ENCODE assay signal across 8 mouse cellular contexts in the genomic region with DNA sequence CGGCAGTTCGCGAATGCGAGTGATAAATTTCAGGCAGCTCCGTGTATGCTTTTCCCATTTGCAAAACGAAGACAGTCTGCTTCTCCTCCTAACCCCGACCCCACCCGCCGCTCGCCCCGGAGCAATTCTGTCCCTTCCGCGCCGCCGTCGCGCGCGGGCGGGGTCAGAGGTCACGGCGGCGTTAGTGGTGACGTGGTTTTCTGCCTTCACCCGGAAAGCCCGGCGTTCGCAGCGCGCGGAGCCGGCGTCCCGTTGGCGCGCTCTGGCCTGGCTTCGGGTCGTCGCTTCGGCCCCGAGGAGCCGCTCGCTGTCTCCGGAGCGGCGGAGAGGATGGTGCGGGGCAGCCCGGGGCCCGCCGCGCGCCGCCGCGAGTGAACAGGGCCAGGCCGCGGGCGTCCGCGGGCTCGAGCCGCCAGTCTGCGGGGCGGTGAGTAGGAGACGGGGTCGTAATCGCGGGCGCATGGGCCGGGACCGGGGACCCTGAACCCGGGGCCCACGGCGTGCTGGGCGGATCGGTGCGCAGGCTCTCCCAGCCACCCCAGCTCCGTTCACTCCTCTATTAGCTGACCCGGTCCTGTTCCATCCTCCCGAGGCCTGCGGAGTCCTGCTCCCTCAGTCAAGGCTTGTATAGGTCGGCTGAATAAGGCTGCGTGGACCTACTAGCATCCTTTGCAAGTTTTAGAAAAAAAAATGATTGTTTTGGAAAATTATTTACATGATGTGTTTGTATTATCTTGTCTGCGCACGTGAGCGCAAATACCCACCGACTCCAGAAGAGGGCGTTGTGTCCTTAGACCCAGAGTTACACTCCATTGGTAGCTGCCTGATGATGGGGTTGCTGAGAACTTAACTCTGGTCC. TPM values are rescaled to one million over a fixed set of nuclear protein-coding genes. Genes with fewer than 3 reads are reported as not detected.
DNase-seq lines count a peak whose midpoint lies in the region; ATAC-seq and TF ChIP-seq lines count a peak whose summit lies in the region.

No protein-coding gene starts in this region.

- H3K27ac ChIP-seq in cortical plate, adult 2 months (ENCODE audit: insufficient read depth, low read length) = peak overlapping the region; percentile 53

- peaks cover 5% of the 10 kb centered on the region for H3K4me1 ChIP-seq in cortical plate, adult 2 months (ENCODE audit: control insufficient read depth, insufficient read depth, low read length)

- peak; percentile 89 for DNase-seq in adipocyte (ENCODE audit: low spot score)
- DNase-seq in gastrocnemius, adult 8-10 months (ENCODE audit: low spot score in 2 of 2) = peak; percentile 87 to 91
- peak; percentile 60 for DNase-seq in hindlimb bud, embryonic 11.5 days (ENCODE audit: extremely low spot score, low read depth, low spot score)
- peak; percentile 89 to 96 for DNase-seq in left cerebral cortex, adult 8-10 months (ENCODE audit: low spot score in 2 of 2)
- DNase-seq in right cerebral cortex, adult 18-20 months = peak; percentile 94
- DNase-seq in urinary bladder, adult 2 months (ENCODE audit: low spot score) = peak; percentile 99

- peak; percentile 32 for TF ChIP-seq CTCF in cortical plate, adult 2 months (IDR thresholded peaks at IDR 0.05; ENCODE audit: extremely low read depth, insufficient read depth, low read length)

- TF ChIP-seq POLR2A in cortical plate, adult 2 months (IDR thresholded peaks at IDR 0.05; ENCODE audit: extremely low read depth, insufficient read depth, low read length) = peak; percentile 43; the same call in 1 of the 2 replicates

- peak; percentile 95 for ATAC-seq in megakaryocyte, adult 5-6 weeks (ENCODE audit: poor library complexity, severe bottlenecking)

- peak overlapping the region; percentile 84 for H3K4me3 ChIP-seq in cortical plate, adult 2 months (ENCODE audit: insufficient read depth, low read length)

RNA-seq across cellular contexts. Expression of gene Tmem248, which starts 5.5 kb away (rescaled TPM):
- polyA plus RNA-seq in cortical plate, adult 2 months (2012; rRNA removed) = 31.4 and 32.0 TPM in 2 replicates
- total RNA-seq in gastrocnemius, adult 8-10 months (2022) = 10 to 100 TPM; 52.7 to 61.0 (median 55.8) TPM
- total RNA-seq in left cerebral cortex, adult 8-10 months (2022) = 10 to 100 TPM; 45.9 to 56.3 (median 50.4) TPM
- 33.7 and 36.5 TPM in 2 replicates for total RNA-seq in megakaryocyte, adult 5-6 weeks (2015)
- 35.1 and 38.1 TPM in 2 replicates for total RNA-seq in megakaryocyte, adult 5-6 weeks (2017)
- polyA plus RNA-seq in urinary bladder, adult 2 months (2012; rRNA removed) = 33.8 and 35.0 TPM in 2 replicates

RNA-seq across cellular contexts. Expression of gene Sbds, which starts 33.0 kb away (rescaled TPM):
- polyA plus RNA-seq in cortical plate, adult 2 months (2012; rRNA removed) = 94.9 and 101 TPM in 2 replicates
- total RNA-seq in gastrocnemius, adult 8-10 months (2022) = 10 to 100 TPM; 26.8 to 34.1 (median 28.8) TPM
- 10 to 100 TPM; 77.8 to 89.1 (median 86.8) TPM for total RNA-seq in left cerebral cortex, adult 8-10 months (2022)
- total RNA-seq in megakaryocyte, adult 5-6 weeks (2015) = 31.0 and 35.4 TPM in 2 replicates
- 58.1 and 62.2 TPM in 2 replicates for total RNA-seq in megakaryocyte, adult 5-6 weeks (2017)
- polyA plus RNA-seq in urinary bladder, adult 2 months (2012; rRNA removed) = 106 and 107 TPM in 2 replicates

RNA-seq across cellular contexts. Expression of gene Tyw1, which starts 33.0 kb away (rescaled TPM):
- polyA plus RNA-seq in cortical plate, adult 2 months (2012; rRNA removed) = 14.5 and 14.6 TPM in 2 replicates
- 10 to 100 TPM in 2 of 4 experiments, 1 to 10 TPM in 2; 9.6 to 13.8 (median 11.3) TPM for total RNA-seq in gastrocnemius, adult 8-10 months (2022)
- 10 to 100 TPM; 15.5 to 19.7 (median 16.5) TPM for total RNA-seq in left cerebral cortex, adult 8-10 months (2022)
- 10.1 and 11.1 TPM in 2 replicates for total RNA-seq in megakaryocyte, adult 5-6 weeks (2015)
- total RNA-seq in megakaryocyte, adult 5-6 weeks (2017) = 24.0 and 24.4 TPM in 2 replicates
- polyA plus RNA-seq in urinary bladder, adult 2 months (2012; rRNA removed) = 15.0 and 15.2 TPM in 2 replicates

RNA-seq across cellular contexts. Expression of gene Rabgef1, which starts 50.8 kb away (rescaled TPM):
- polyA plus RNA-seq in cortical plate, adult 2 months (2012; rRNA removed) = 38.5 and 43.6 TPM in 2 replicates
- total RNA-seq in gastrocnemius, adult 8-10 months (2022) = 100 to 1,000 TPM in 3 of 4 experiments, 10 to 100 TPM in 1; 94.6 to 134 (median 116) TPM
- 10 to 100 TPM; 50.7 to 60.7 (median 53.0) TPM for total RNA-seq in left cerebral cortex, adult 8-10 months (2022)
- total RNA-seq in megakaryocyte, adult 5-6 weeks (2015) = 16.8 and 19.0 TPM in 2 replicates
- 19.9 and 22.2 TPM in 2 replicates for total RNA-seq in megakaryocyte, adult 5-6 weeks (2017)
- polyA plus RNA-seq in urinary bladder, adult 2 months (2012; rRNA removed) = 64.4 and 70.6 TPM in 2 replicates

Comparison
In these comparisons a context has a peak if more than half of its experiments do, and no peak if none do; other contexts are left out.
1. Peak in every context shown above with its lines: DNase-seq, ATAC-seq, H3K4me3 ChIP-seq and H3K27ac ChIP-seq.